Mouse (Mus musculus) stomach, postnatal 0 days (tissue): ENCODE results near the gene Map2k1. TPM values are rescaled to one million over a fixed set of nuclear protein-coding genes. Genes with fewer than 3 reads are reported as not detected.

ENCODE experiments used
- ATAC-seq: fragments of 200-750 bp; cut with Nextera tagmentation; 2 replicates; pipeline ENCODE4 v1.8.0; 2017; ENCODE audit not compliant: low FRiP score, low TSS enrichment
- DNase-seq: peaks from one replicate; pipeline ENCODE4 v3.0.0-alpha.2; 2016; ENCODE audit warnings: low spot score
- H3K27ac ChIP-seq: fragments of 300-500 bp; sonication (generic); replicated peaks from 2 replicates; pipeline ENCODE4 v1.5.1; 2014; ENCODE audit warnings: mild to moderate bottlenecking, control low read depth
- H3K27me3 ChIP-seq: fragments of 300-500 bp; sonication (generic); 2 replicates; pipeline ENCODE4 v1.6.1; 2014; ENCODE audit warnings: low read length; ENCODE audit not compliant: control insufficient read depth, insufficient read depth
- H3K36me3 ChIP-seq: fragments of 300-500 bp; sonication (generic); 2 replicates; pipeline ENCODE4 v1.6.1; 2014; ENCODE audit warnings: low read length, mixed read lengths; ENCODE audit not compliant: control insufficient read depth, insufficient read depth
- H3K4me1 ChIP-seq: fragments of 300-500 bp; sonication (generic); replicated peaks from 2 replicates; pipeline ENCODE4 v1.6.1; 2014; ENCODE audit warnings: antibody characterized with exemption; ENCODE audit not compliant: control insufficient read depth, insufficient read depth
- H3K4me2 ChIP-seq: fragments of 300-500 bp; sonication (generic); replicated peaks from 2 replicates; pipeline ENCODE4 v1.6.1; 2014; ENCODE audit warnings: low read depth, mild to moderate bottlenecking, control low read depth, moderate library complexity
- H3K4me3 ChIP-seq: fragments of 300-500 bp; sonication (generic); 2 replicates; pipeline ENCODE4 v1.5.1; 2014; ENCODE audit warnings: low read depth, low read length, control low read depth
- H3K9ac ChIP-seq: fragments of 300-500 bp; sonication (generic); 2 replicates; pipeline ENCODE4 v1.6.1; 2014; ENCODE audit warnings: mild to moderate bottlenecking, low read length, control low read depth, mixed read lengths
- H3K9me3 ChIP-seq: fragments of 300-500 bp; sonication (generic); 2 replicates; pipeline ENCODE4 v1.6.1; 2016; ENCODE audit warnings: low read length; ENCODE audit not compliant: control insufficient read depth
- CTCF ChIP-seq: IDR thresholded peaks from 2 replicates; pipeline ENCODE4 v1.5.1; 2016; ENCODE audit warnings: antibody characterized with exemption, low read depth, mild to moderate bottlenecking, moderate library complexity
- EP300 ChIP-seq: optimal IDR thresholded peaks from 2 replicates; pipeline ENCODE3; 2016; ENCODE audit warnings: antibody characterized with exemption
- WGBS: fragments of 180-500 bp; shearing (Covaris S2); extraction: QIAGEN DNeasy Blood & Tissue Kit; methylation state at CpG from one replicate; pipeline ENCODE4 v1.1.7; 2014; 5-methylcytosine and 5-hydroxymethylcytosine counted together
- polyA plus RNA-seq: library from polyadenylated mRNA; unstranded; fragments of >200 nt; fragmentation: Nextera tagmentation; extraction: Ambion mirVana; gene quantifications from 2 replicates; pipeline ENCODE4 v1.2.1, GENCODE M21; 2015

The Map2k1 gene
- polyA plus RNA-seq, 1 experiment from 2014 or later: 84.1 TPM

GRCm38 (mm10) chr9:64222098-64222497 lies 31.3 kb downstream of the Map2k1 start:
- ATAC-seq (no peak), DNase-seq (no peak)
- 66% methylated on average over 2 of the region's 2 CpGs for WGBS
- TF ChIP-seq CTCF (no peak), EP300 (no peak)
- Histone ChIP-seq H3K27me3 (no peaks in the 10 kb centered on the region), H3K4me2 (no peak overlapping the region), H3K36me3 (no peaks in the 10 kb centered on the region; the same call in 1 of the 2 replicates), H3K4me1 (no peaks in the 10 kb centered on the region), H3K9me3 (no peaks in the 10 kb centered on the region), H3K4me3 (no peak overlapping the region), H3K27ac (peak overlapping the region; percentile 35), H3K9ac (no peak overlapping the region)

- H3K9me3 ChIP-seq: no peaks in the 10 kb centered on the region
- ATAC-seq: no peak
Observed at GRCm38 (mm10) chr9:64221480-64221879, 32.0 kb downstream of the Map2k1 start.

GRCm38 (mm10) chr9:64220603-64221002 lies 32.8 kb downstream of the Map2k1 start:
- ATAC-seq (no peak), DNase-seq (no peak)
- Histone ChIP-seq H3K9ac (no peak overlapping the region), H3K4me3 (no peak overlapping the region), H3K9me3 (no peaks in the 10 kb centered on the region), H3K36me3 (no peaks in the 10 kb centered on the region; the same call in 1 of the 2 replicates), H3K27ac (peak overlapping the region; percentile 24), H3K4me1 (0 out of 2 replicates have a peak, but pooled peaks cover 4% of the 10 kb centered on the region), H3K4me2 (no peak overlapping the region), H3K27me3 (no peaks in the 10 kb centered on the region)
- TF ChIP-seq CTCF (no peak), EP300 (no peak)
- 38% methylated on average over 1 of the region's 1 CpGs for WGBS

More at GRCm38 (mm10) chr9:64221480-64221879, 32.0 kb downstream of the Map2k1 start:
- DNase-seq: no peak
- Histone ChIP-seq H3K4me1 (0 out of 2 replicates have a peak, but pooled peaks cover 2% of the 10 kb centered on the region), H3K9ac (no peak overlapping the region), H3K4me2 (no peak overlapping the region), H3K27ac (peak overlapping the region; percentile 35), H3K27me3 (no peaks in the 10 kb centered on the region), H3K4me3 (no peak overlapping the region), H3K36me3 (no peaks in the 10 kb centered on the region; the same call in 1 of the 2 replicates)
- no peak for TF ChIP-seq CTCF
- TF ChIP-seq EP300: no peak
- 66% methylated on average over 4 of the region's 4 CpGs for WGBS

GRCm38 (mm10) chr9:64219772-64220420 lies 33.5 kb downstream of the Map2k1 start:
- no peak for TF ChIP-seq CTCF
- TF ChIP-seq EP300: no peak
- no peak for DNase-seq
- H3K36me3 ChIP-seq: no peaks in the 10 kb centered on the region; the same call in 1 of the 2 replicates
- ATAC-seq: no peak
- no peak overlapping the region for H3K4me2 ChIP-seq
- H3K9ac ChIP-seq: no peak overlapping the region
- WGBS: 73% methylated on average over 10 of the region's 10 CpGs
- peak overlapping the region; percentile 24 for H3K27ac ChIP-seq
- no peak overlapping the region for H3K4me3 ChIP-seq
- H3K4me1 ChIP-seq: 0 out of 2 replicates have a peak, but pooled peaks cover 4% of the 10 kb centered on the region
- no peaks in the 10 kb centered on the region for H3K9me3 ChIP-seq
- H3K27me3 ChIP-seq: no peaks in the 10 kb centered on the region

GRCm38 (mm10) chr9:64219305-64219704 lies 34.1 kb downstream of the Map2k1 start:
- H3K4me3 ChIP-seq: no peak overlapping the region
- DNase-seq (no peak), ATAC-seq (no peak)
- H3K9me3 ChIP-seq: no peaks in the 10 kb centered on the region
- H3K9ac ChIP-seq: no peak overlapping the region
- 0 out of 2 replicates have a peak, but pooled peaks cover 4% of the 10 kb centered on the region for H3K4me1 ChIP-seq
- no peak overlapping the region for H3K4me2 ChIP-seq
- no peaks in the 10 kb centered on the region; the same call in 1 of the 2 replicates for H3K36me3 ChIP-seq
- no peak overlapping the region for H3K27ac ChIP-seq
- no peaks in the 10 kb centered on the region for H3K27me3 ChIP-seq
- WGBS: 74% methylated on average over 1 of the region's 1 CpGs
- TF ChIP-seq CTCF (no peak), EP300 (no peak)

- DNase-seq (no peak), ATAC-seq (no peak)
- Histone ChIP-seq H3K4me2 (no peak overlapping the region), H3K36me3 (no peaks in the 10 kb centered on the region; the same call in 1 of the 2 replicates), H3K4me1 (0 out of 2 replicates have a peak, but pooled peaks cover 4% of the 10 kb centered on the region), H3K9me3 (no peaks in the 10 kb centered on the region), H3K4me3 (no peak overlapping the region), H3K27me3 (no peaks in the 10 kb centered on the region), H3K27ac (peak overlapping the region; percentile 59), H3K9ac (no peak overlapping the region)
- TF ChIP-seq CTCF (no peak), EP300 (no peak)
Observed at GRCm38 (mm10) chr9:64217887-64218286, 35.5 kb downstream of the Map2k1 start.
